Mouse (Mus musculus) testis, adult 2 months (tissue): ENCODE data around the gene Nutm2. TPM values are rescaled to one million over a fixed set of nuclear protein-coding genes. Genes with fewer than 3 reads are reported as not detected.

ENCODE experiments used
- H3K27ac ChIP-seq: fragments of 200-500 bp; 2 replicates; pipeline ENCODE4 v1.5.1; 2012; ENCODE audit warnings: low read depth, low read length; ENCODE audit not compliant: control insufficient read depth, insufficient read depth
- H3K27me3 ChIP-seq: fragments of 200-500 bp; 2 replicates; pipeline ENCODE4 v1.6.1; 2012; ENCODE audit warnings: mild to moderate bottlenecking, low read length, moderate library complexity; ENCODE audit not compliant: control insufficient read depth, insufficient read depth
- H3K36me3 ChIP-seq: fragments of 200-500 bp; 2 replicates; pipeline ENCODE4 v1.6.1; 2012; ENCODE audit warnings: mild to moderate bottlenecking, low read length; ENCODE audit not compliant: control insufficient read depth, insufficient read depth
- H3K4me1 ChIP-seq: fragments of 200-500 bp; 2 replicates; pipeline ENCODE4 v1.6.1; 2012; ENCODE audit warnings: low read length; ENCODE audit not compliant: control insufficient read depth, insufficient read depth
- H3K4me3 ChIP-seq: fragments of 200-500 bp; 2 replicates; pipeline ENCODE4 v1.5.1; 2012; ENCODE audit warnings: low read depth, mild to moderate bottlenecking, low read length, moderate library complexity, mixed read lengths; ENCODE audit not compliant: control insufficient read depth
- CTCF ChIP-seq: fragments of 200-500 bp; IDR thresholded peaks from 2 replicates; pipeline ENCODE4 v1.5.1; 2012; ENCODE audit warnings: low read depth, mild to moderate bottlenecking, inconsistent platforms, low read length, moderate library complexity; ENCODE audit not compliant: control insufficient read depth, insufficient read depth, insufficient replicate concordance
- POLR2A ChIP-seq: fragments of 200-500 bp; IDR thresholded peaks from 2 replicates; pipeline ENCODE4 v1.6.1; 2012; ENCODE audit warnings: low read depth, mild to moderate bottlenecking, inconsistent platforms, low read length, moderate library complexity; ENCODE audit not compliant: control insufficient read depth
- polyA plus RNA-seq: library from polyadenylated mRNA; depleted of rRNA; stranded (reverse); fragments of >200 nt; gene quantifications from 2 replicates; pipeline ENCODE4 v1.2.3, GENCODE M21; 2012; rRNA removed

The Nutm2 gene
- 2.4 and 2.9 TPM in 2 replicates for polyA plus RNA-seq

GRCm38 (mm10) chr13:50467007-50467406 is at the start of gene Nutm2:
Gene Nutm2, plus strand, starts transcription at chr13:50467307.
- Histone ChIP-seq H3K4me3 (peak within 1 kb of the TSS; percentile 73), H3K27me3 (no peaks in the 10 kb centered on the region), H3K4me1 (peaks cover 30% of the 10 kb centered on the region), H3K27ac (no peak within 1 kb of the TSS), H3K36me3 (no peaks in the 10 kb centered on the region)
- TF ChIP-seq CTCF (no peak), POLR2A (no peak)

- TF ChIP-seq CTCF (no peak), POLR2A (peak; percentile 53)
- Histone ChIP-seq H3K27ac (peak within 1 kb of the TSS; percentile 20; the same call in 1 of the 2 replicates), H3K27me3 (no peaks in the 10 kb centered on the region), H3K4me3 (peak within 1 kb of the TSS; percentile 88), H3K4me1 (peaks cover 3% of the 10 kb centered on the region), H3K36me3 (no peaks in the 10 kb centered on the region)
Measured at GRCm38 (mm10) chr13:50417389-50418183, 49.5 kb upstream of the Nutm2 start, which contains the start of gene Fbxw17. Gene Fbxw17, plus strand, starts transcription at chr13:50417864.

DNA sequence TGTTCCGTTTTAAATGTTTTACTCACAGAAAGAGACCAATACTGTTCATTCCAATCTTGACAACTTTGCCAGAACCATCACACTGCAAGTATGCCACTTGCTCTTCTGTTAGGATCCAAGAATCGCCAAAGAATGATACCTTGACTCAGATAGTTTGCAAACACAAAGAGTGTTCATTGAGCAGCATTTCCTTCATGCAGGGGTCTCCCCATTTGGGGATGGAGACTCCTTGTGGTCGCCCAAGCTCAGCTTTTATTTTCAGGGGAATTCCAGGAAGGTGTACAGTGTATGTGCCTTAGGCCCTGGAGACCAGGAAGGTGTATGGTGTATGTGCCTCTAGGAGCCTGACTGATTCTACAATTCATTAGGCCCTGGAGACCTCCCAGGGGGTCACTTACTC is 48.7 kb upstream of the Nutm2 start:
- no peak overlapping the region for H3K4me3 ChIP-seq
- no peaks in the 10 kb centered on the region for H3K36me3 ChIP-seq
- peaks cover 3% of the 10 kb centered on the region for H3K4me1 ChIP-seq
- TF ChIP-seq POLR2A (no peak), CTCF (no peak)
- H3K27ac ChIP-seq, result no peak overlapping the region
- no peaks in the 10 kb centered on the region for H3K27me3 ChIP-seq

DNA sequence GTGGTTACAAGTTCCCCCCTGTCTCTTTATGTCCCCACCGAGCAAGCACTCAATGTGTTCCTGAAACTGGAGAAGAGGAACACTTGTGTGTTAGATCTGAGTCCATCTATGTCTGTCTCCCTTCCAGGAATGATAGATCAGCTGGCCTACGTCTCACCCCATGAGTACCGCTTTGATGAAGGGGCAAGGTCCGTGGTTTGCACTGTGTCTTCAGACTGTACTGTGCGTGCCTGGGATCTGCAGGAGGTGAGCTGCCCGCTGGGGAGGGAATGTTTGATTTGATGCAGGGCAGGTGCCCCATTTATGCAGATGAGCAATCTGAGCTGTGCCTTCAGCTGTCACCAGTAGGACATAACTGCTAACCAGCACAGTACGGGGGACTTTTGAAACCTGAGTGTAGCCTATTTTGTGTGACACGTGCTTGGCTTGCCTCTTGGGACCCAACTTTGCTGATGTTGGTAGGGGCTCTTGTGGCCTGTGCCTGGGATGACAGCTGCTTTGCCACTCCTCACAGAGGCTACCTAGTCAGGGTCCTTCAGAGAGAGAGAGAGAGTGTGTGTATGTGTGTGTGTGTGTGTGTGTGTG is 43.4 kb upstream of the Nutm2 start:
- Histone ChIP-seq H3K27me3 (no peaks in the 10 kb centered on the region), H3K4me1 (no peaks in the 10 kb centered on the region), H3K27ac (no peak overlapping the region), H3K36me3 (peaks cover 1% of the 10 kb centered on the region; the same call in 1 of the 2 replicates), H3K4me3 (no peak overlapping the region)
- TF ChIP-seq POLR2A (no peak), CTCF (no peak)

DNA sequence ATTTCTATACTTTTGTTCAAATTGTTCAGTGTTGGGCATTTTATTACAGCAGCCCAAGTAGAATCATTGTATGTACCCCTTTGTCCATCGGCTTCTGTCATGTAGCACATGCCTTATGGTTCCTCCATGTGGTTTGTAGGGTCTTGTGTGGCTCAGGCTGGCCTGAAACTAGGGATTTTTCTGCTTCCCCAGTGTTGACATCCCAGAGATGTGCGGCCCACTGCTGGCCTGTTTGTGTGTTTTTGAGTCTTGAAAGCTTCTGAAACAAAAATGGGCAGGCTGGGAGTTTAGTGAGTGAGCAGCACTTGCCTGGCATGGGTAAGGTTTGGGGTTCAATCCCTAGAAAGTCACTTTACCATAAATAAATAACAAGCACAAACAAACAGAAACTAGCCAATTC is 42.6 kb upstream of the Nutm2 start:
- Histone ChIP-seq H3K27ac (no peak overlapping the region), H3K36me3 (peaks cover 1% of the 10 kb centered on the region; the same call in 1 of the 2 replicates), H3K4me3 (no peak overlapping the region), H3K4me1 (no peaks in the 10 kb centered on the region), H3K27me3 (no peaks in the 10 kb centered on the region)
- TF ChIP-seq POLR2A, result no peak
- TF ChIP-seq CTCF, result no peak

DNA sequence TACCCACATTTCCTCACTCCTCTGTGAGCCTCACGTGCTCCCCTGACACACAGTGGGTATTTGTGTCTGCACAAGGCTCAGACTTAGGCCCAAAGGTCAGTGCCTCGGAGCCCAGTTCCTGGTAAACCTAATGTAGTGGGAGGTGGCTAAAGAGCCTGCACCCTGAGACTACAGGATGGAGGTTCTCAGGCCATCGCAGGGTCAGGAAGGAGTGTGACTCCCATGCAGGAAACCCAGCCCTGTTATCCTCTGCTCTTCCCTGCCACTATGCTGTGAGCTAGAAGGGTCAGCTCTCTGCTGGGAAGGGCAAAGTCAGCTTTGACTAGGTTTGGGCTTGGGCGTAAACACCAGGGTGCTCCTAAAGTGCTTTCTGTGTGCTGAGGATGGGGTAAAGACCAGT is 40.4 kb upstream of the Nutm2 start:
- Histone ChIP-seq H3K27me3 (no peaks in the 10 kb centered on the region), H3K36me3 (peaks cover 1% of the 10 kb centered on the region; the same call in 1 of the 2 replicates)

GRCm38 (mm10) chr13:50443812-50444211 is 23.3 kb upstream of the Nutm2 start, which contains the start of gene Gm47429:
Gene Gm47429, minus strand, starts transcription at chr13:50443912.
- no peaks in the 10 kb centered on the region for H3K36me3 ChIP-seq
- H3K4me3 ChIP-seq, result peak within 1 kb of the TSS; percentile 30; the same call in 1 of the 2 replicates
- no peak within 1 kb of the TSS; the same call in 1 of the 2 replicates for H3K27ac ChIP-seq
- H3K27me3 ChIP-seq, result no peaks in the 10 kb centered on the region
- no peak for TF ChIP-seq CTCF
- H3K4me1 ChIP-seq, result no peaks in the 10 kb centered on the region

More for the DNA sequence above, 40.4 kb upstream of the Nutm2 start:
- Histone ChIP-seq H3K4me1 (no peaks in the 10 kb centered on the region), H3K27ac (no peak overlapping the region), H3K4me3 (no peak overlapping the region)
- TF ChIP-seq CTCF, result no peak
- no peak for TF ChIP-seq POLR2A
